Mouse (Mus musculus): ENCODE data around the gene Ctsr. TPM values are rescaled to one million over a fixed set of nuclear protein-coding genes. Genes with fewer than 3 reads are reported as not detected.

The Ctsr gene
- not detected in 2 replicates for total RNA-seq (2023)

DNA sequence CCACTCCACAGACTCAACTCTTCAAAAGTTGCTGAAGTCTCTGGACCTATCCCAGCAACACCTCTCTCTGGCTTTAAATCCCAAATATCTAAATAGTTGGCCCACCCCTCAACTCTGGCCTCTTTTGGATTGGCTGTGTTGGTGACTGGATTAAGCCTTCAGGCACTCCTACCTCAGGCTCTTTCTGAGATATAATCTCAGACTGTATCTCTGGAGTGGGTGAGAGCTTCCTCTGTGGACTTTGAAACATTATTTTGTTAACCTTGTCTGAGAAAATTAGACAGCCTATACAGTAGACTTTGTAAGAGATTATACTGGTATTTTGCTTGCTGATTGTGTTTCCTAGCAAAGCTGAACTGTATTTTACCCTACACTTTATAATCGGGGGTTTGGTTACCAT, at the start of gene Ctsr:
TSS of gene Ctsr (minus strand) at position 101 of the 400 bp plus-strand sequence.

DNA sequence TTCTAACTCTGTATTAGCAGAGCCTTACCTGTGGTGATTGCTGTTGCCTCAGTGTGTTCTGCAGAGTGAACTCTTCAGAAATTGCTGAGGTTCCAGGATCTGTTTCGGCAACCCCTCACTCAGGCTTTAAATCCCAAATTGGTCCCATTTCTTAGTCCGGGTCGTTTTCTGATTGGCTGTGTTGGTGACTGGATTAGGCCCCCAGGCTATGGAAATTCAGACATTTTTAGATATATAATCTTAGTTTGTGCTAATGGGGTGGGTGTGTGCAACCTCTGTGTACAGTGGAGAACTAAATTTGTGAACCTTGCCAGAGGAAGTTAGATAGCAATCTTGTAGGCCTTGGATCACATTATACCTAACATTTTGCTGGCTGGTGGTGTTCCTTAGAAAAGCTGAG, 39.3 kb upstream of the Ctsr start, which contains the start of gene Cts6:
TSS of gene Cts6 (minus strand) at position 101 of the 400 bp plus-strand sequence.

Other genes starting within 250 kb of the Ctsr start
- not detected in 2 replicates for gene Gm49393, start 228.7 kb downstream of the Ctsr start, total RNA-seq (2023)
- not detected in 2 replicates for gene Gm49391, start 227.7 kb downstream of the Ctsr start, total RNA-seq (2023)
- 0.84 and 2.9 TPM in 2 replicates for gene Ctla2a, start 227.6 kb downstream of the Ctsr start, total RNA-seq (2023)
- gene Tpbpa, start 222.3 kb downstream of the Ctsr start, total RNA-seq (2023), result not detected in 2 replicates
- gene Ctsj, start 158.3 kb downstream of the Ctsr start, total RNA-seq (2023), result not detected in 2 replicates
- gene Ctsq, start 123.6 kb downstream of the Ctsr start, total RNA-seq (2023), result not detected in 2 replicates
- not detected in 2 replicates for gene Cts6, start 39.2 kb upstream of the Ctsr start, total RNA-seq (2023)
- not detected in 2 replicates for gene Cts8, start 91.1 kb upstream of the Ctsr start, total RNA-seq (2023)
- gene Gm49398, start 124.6 kb upstream of the Ctsr start, total RNA-seq (2023), result not detected in 2 replicates
- gene Cts7, start 193.9 kb upstream of the Ctsr start, total RNA-seq (2023), result not detected in 2 replicates